Mouse (Mus musculus): ENCODE measurements at regions not wholly inside any gene's neighbourhood (a gene's known extent, or its start where the extent isn't known, plus 50 kb on each side); places are given as distances from the start of the nearest gene placed in this dataset.

- no peak for TF ChIP-seq POLR2A (IDR thresholded peaks at IDR 0.05; ENCODE audit: extremely low read depth, insufficient read depth, low read length)
- TF ChIP-seq CTCF (IDR thresholded peaks at IDR 0.05; ENCODE audit: low read depth, low read length): no peak
Measured at GRCm38 (mm10) chr5:85485157-85485556, 580.2 kb downstream of the Cenpc1 start.

All from liver, adult 2 months (tissue).